Mouse (Mus musculus): ENCODE results near the gene Olfr1368.
A peak's percentile ranks its signal among the peaks of the same experiment; 100 is the strongest.
"Not testable (repeated sequence)": the region's sequence is repeated elsewhere in the genome, so short reads cannot be mapped to it uniquely, and the experiment has no call there.

Gene Olfr1368

GRCm38 (mm10) chr13:21166936-21167909 lies 21.6 kb upstream of the Olfr1368 start:
- peak; percentile 64 to 83 for DNase-seq

- DNase-seq: no peak
These were observed 16.9 kb upstream of the Olfr1368 start for GRCm38 (mm10) chr13:21162591-21162990.

DNA sequence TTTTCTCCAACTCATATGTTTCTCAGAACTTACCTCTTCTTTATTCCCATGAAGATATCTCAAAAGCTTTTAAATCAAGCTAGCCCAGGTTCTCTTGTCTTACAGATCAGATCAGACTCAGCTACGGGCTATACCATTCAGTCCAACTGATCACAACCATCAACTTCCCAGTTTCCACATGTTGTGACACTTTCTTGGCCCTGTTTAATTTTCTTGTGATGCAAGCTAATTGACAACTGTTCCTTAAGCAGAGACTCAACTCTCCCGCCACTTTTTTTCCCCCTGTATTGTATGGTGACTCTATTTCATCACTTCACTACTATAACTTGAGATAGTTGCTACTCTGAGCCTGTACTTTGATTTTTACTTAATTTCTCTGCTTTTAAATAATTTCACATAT lies 15.9 kb upstream of the Olfr1368 start:
- no peak for DNase-seq

GRCm38 (mm10) chr13:21160657-21161590 lies 15.3 kb upstream of the Olfr1368 start:
- peak; percentile 90 to 95 for DNase-seq

DNA sequence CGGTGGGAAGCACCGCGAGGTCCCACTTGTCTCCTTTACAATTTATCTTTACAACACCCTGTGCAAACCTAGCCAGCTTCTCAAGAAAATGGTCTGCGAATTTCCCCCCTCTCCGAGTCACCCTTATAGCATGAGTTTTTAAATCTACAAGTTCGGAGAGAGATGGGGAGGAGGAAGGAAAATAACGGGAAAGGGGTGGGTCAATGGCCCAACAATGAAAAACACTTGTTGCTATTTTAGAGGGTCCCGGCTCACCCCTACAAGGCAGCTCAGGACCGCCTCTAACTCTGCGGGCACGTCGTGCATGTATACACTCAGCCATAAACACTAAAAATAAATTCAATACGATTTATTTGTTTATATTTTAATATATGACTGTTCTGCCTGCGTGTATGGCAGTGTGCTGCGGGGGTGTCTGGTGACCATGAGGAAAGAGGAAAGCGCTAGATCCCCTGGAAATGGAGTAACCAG lies 14.4 kb upstream of the Olfr1368 start:
- DNase-seq: no peak

DNA sequence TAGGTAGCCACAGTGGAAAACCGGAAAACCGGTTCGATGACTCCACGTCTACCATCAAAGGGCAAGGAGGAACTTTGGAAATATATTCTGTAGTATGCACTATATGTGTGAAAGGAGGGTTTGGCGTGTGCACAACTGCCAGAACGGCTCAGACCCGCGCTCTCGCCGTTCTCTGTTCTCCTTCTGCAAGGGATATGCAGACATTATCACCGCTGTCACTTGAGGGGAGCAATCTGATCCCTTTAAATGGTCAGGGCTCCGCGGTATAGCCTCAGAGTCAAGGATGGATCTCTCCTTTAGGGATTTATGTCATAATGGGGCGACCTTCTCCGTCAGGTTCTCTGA lies 13.8 kb upstream of the Olfr1368 start:
- no peak for DNase-seq

DNA sequence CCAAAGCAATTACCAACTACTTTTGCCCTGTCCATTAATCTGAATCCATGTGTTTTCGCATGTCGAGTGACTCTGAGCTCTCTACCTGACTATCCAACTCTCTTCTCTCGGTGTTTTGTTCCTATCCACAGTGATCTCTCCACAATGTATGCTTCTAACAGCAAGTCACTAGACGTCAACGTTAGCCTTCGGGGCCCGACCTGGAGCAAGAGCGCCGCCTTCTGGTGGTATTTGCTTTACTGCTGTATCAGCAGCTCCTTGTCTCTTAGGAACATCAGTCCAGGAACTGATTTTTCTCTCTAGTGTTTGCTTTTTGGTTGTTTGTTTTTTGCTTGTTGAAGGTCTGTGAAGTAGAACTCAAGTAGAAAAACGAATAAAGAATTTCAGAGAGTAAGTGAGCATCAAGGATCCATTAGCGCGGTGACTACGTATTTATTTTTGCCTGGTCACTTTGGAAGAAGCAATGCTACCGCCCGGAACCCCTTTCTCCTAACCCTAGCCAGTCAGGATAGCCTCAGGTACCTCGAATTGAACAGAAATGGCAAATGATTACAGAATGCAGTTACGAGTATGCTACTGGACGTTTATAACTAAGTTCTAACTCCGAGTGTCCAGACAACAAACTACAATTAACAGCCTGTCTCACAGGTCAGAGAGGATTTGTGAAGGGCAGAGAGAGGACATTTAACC lies 13.3 kb upstream of the Olfr1368 start:
- DNase-seq: peak; percentile 86 to 89

- no peak for DNase-seq
These were observed 12.4 kb upstream of the Olfr1368 start for GRCm38 (mm10) chr13:21158071-21158470.

DNA sequence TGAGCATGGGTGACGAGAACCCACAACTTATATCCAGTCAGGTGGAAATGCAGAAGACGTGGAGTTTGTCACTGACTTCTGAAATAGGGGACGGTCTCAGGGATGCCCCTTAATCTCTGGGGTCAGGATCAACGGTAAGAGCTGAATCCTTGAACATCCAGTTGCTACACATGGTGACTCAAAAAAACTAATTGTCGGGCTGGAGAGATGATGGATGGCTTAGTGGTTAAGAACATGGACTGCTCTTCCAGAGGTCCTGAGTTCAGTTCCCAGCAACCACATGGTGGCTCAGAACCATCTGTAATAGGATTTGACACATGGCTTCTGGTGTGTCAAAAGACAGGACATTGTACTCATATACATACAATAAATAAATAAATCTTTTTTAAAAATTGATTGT lies 10.2 kb upstream of the Olfr1368 start:
- DNase-seq: no peak

- DNase-seq: no peak
These were observed 3.2 kb downstream of the Olfr1368 start for GRCm38 (mm10) chr13:21142421-21142820.

- not testable (repeated sequence) for DNase-seq
These were observed 16.3 kb downstream of the Olfr1368 start, which contains the start of gene Olfr263 for GRCm38 (mm10) chr13:21129339-21129738. TSS of gene Olfr263 (plus strand) at chr13:21129639.

DNA sequence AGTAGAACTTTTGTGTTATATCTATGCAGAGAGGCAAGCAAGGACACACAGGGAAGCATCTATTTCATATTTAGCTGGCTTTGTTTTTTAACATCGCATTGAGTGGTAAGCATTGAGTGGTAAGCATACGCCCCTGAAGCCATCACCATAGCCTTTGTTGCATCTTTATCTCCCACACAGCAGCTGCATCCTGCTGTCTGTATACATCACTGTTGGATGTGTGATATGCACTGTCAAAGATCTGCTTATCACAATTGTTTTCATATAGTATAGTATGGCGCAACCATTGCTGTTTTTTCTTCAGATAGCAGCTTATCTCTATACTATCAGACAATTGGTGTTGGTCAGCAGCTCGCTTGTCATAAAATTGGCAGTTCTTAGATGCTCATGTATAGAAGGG lies 31.5 kb downstream of the Olfr1368 start:
- no peak for DNase-seq

- not testable (repeated sequence) for DNase-seq
These were observed 34.5 kb downstream of the Olfr1368 start, which contains the start of gene Olfr1369-ps1 for GRCm38 (mm10) chr13:21111183-21111582. TSS of gene Olfr1369-ps1 (plus strand) at chr13:21111483.

GRCm38 (mm10) chr13:21110441-21110840 lies 35.2 kb downstream of the Olfr1368 start:
- DNase-seq: no peak

- DNase-seq: no peak
These were observed 35.9 kb downstream of the Olfr1368 start for GRCm38 (mm10) chr13:21109759-21110158.

Data from lung, postnatal 4 days (tissue).